Mouse (Mus musculus): ENCODE results near the gene Mad2l2. TPM values are rescaled to one million over a fixed set of nuclear protein-coding genes. Genes with fewer than 3 reads are reported as not detected.
A peak's percentile ranks its signal among the peaks of the same experiment; 100 is the strongest.
"Not testable (repeated sequence)": the region's sequence is repeated elsewhere in the genome, so short reads cannot be mapped to it uniquely, and the experiment has no call there.

Mad2l2 gene
- polyA plus RNA-seq, 1 experiment: 35.6 TPM

DNA sequence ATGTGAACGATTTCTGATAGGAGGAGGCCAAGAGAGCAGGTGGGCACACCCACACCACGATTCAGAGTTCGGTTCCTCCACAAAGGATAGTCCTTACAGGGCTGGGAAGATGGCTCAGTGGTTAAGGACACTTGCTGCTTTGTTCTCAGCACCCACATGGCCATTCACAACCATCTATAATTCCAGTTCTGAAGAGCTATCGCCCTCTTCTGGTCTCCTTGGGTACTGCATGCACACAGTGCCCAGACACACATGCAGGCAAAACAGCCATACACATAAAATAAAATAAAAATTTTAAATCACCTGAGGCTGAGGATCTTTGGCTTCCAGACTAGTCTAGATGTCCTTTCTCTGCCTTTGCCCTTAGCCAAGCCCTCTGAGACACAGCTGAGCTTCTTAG is 12.8 kb upstream of the Mad2l2 start:
- H3K27me3 ChIP-seq (ENCODE audit: control insufficient read depth, insufficient read depth, insufficient read length): no peaks in the 10 kb centered on the region
- no peak overlapping the region for H3ac ChIP-seq (ENCODE audit: control insufficient read depth, insufficient read length, low read depth)
- H3K79me3 ChIP-seq (ENCODE audit: low read depth): no peaks in the 10 kb centered on the region
- TF ChIP-seq MYOD1 (IDR thresholded peaks at IDR 0.05; ENCODE audit: control insufficient read depth, insufficient read length, low read depth): no peak
- no peak for TF ChIP-seq MAX (IDR thresholded peaks at IDR 0.05)
- TF ChIP-seq USF1 (IDR thresholded peaks at IDR 0.05; ENCODE audit: low read depth): no peak
- no peak for TF ChIP-seq CEBPB (IDR thresholded peaks at IDR 0.05; ENCODE audit: low read depth)
- no peak for TF ChIP-seq CTCF (IDR thresholded peaks at IDR 0.05; ENCODE audit: control insufficient read depth, insufficient read depth, insufficient read length)
- no peak for TF ChIP-seq MYOG (IDR thresholded peaks at IDR 0.05; ENCODE audit: control insufficient read depth, extremely low read depth, insufficient read length)
- TF ChIP-seq FOSL1 (IDR thresholded peaks at IDR 0.05; ENCODE audit: insufficient read depth, low read length, poor library complexity, severe bottlenecking): no peak
- no peaks in the 10 kb centered on the region for H3K79me2 ChIP-seq (ENCODE audit: control insufficient read depth, insufficient read depth)
- no peaks in the 10 kb centered on the region for H3K36me3 ChIP-seq (ENCODE audit: control insufficient read depth, insufficient read depth)
- H3K4me3 ChIP-seq (ENCODE audit: insufficient read depth, poor library complexity, severe bottlenecking): no peak overlapping the region

DNA sequence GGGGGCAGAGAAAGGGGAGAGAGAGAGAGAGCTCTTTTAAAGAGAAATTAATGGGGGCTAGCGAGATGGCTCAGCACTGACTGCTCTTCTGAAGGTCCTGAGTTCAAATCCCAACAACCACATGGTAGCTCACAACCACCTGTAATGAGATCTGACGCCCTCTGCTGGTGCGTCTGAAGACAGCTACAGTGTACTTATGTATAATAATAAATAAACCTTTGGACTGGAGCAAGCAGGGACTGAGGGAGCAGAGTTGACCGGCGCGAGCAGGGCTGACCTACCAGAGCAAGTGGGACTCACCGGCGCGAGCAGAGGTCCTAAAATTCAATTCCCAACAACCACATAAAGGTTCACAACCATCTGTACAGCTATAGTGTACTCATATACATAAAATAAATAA is 10.6 kb upstream of the Mad2l2 start:
- not testable (repeated sequence) for H3K79me2 ChIP-seq (ENCODE audit: control insufficient read depth, insufficient read depth); H3K27me3 ChIP-seq (ENCODE audit: control insufficient read depth, insufficient read depth, insufficient read length); H3ac ChIP-seq (ENCODE audit: control insufficient read depth, insufficient read length, low read depth); H3K79me3 ChIP-seq (ENCODE audit: low read depth); H3K4me3 ChIP-seq (ENCODE audit: insufficient read depth, poor library complexity, severe bottlenecking); H3K36me3 ChIP-seq (ENCODE audit: control insufficient read depth, insufficient read depth)

DNA sequence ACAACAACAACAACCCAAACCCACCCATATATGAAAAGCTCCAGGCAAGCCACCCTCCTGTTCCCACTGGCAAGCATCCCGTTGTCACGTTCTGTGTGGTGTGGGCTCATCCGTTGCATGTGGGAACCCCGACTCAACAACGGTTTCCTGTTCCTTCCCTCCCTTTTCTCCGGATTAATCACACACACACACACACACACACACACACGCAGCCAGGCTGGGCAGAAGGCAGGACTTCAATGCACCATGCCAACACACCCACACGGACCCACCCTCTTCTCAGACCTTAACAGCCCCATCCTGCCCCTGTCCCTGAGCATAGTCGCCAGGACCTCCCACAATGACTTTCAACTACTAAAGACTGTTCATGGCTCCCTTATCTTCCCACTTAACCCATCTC is 9.6 kb upstream of the Mad2l2 start:
- Histone ChIP-seq H3K4me3 (ENCODE audit: insufficient read depth, poor library complexity, severe bottlenecking) (no peak overlapping the region), H3K79me3 (ENCODE audit: low read depth) (no peaks in the 10 kb centered on the region), H3K36me3 (ENCODE audit: control insufficient read depth, insufficient read depth) (no peaks in the 10 kb centered on the region), H3K27me3 (ENCODE audit: control insufficient read depth, insufficient read depth, insufficient read length) (no peaks in the 10 kb centered on the region), H3K79me2 (ENCODE audit: control insufficient read depth, insufficient read depth) (no peaks in the 10 kb centered on the region), H3ac (ENCODE audit: control insufficient read depth, insufficient read length, low read depth) (no peak overlapping the region)
- TF ChIP-seq CEBPB (IDR thresholded peaks at IDR 0.05; ENCODE audit: low read depth): no peak
- TF ChIP-seq FOSL1 (IDR thresholded peaks at IDR 0.05; ENCODE audit: insufficient read depth, low read length, poor library complexity, severe bottlenecking): no peak
- no peak for TF ChIP-seq MYOG (IDR thresholded peaks at IDR 0.05; ENCODE audit: control insufficient read depth, extremely low read depth, insufficient read length)
- no peak for TF ChIP-seq MAX (IDR thresholded peaks at IDR 0.05)
- no peak for TF ChIP-seq MYOD1 (IDR thresholded peaks at IDR 0.05; ENCODE audit: control insufficient read depth, insufficient read length, low read depth)
- TF ChIP-seq USF1 (IDR thresholded peaks at IDR 0.05; ENCODE audit: low read depth): no peak
- TF ChIP-seq CTCF (IDR thresholded peaks at IDR 0.05; ENCODE audit: control insufficient read depth, insufficient read depth, insufficient read length): no peak

DNA sequence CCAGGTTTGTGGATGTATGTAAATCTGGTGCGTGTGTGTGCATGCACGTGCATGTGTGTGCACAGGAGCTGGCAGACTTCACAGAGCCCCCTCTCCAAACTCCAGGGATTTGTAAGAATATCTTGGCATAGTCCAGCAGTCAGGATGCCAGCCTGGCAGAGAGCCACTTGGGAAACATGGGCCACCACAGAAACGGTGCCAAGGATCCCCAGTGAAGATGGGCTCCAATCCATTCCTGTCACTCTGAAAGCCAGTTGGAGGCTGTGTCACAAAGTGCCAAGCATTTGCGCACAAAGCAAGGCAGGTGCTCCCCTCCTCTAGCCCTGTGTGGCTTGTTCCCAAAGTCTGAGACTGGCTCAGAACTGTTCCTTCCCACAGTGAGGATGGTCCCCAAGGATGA is 8.8 kb upstream of the Mad2l2 start:
- no peaks in the 10 kb centered on the region for H3K36me3 ChIP-seq (ENCODE audit: control insufficient read depth, insufficient read depth)
- no peaks in the 10 kb centered on the region for H3K27me3 ChIP-seq (ENCODE audit: control insufficient read depth, insufficient read depth, insufficient read length)
- no peaks in the 10 kb centered on the region for H3K79me2 ChIP-seq (ENCODE audit: control insufficient read depth, insufficient read depth)
- no peak overlapping the region for H3K4me3 ChIP-seq (ENCODE audit: insufficient read depth, poor library complexity, severe bottlenecking)
- H3K79me3 ChIP-seq (ENCODE audit: low read depth): no peaks in the 10 kb centered on the region
- TF ChIP-seq MAX (IDR thresholded peaks at IDR 0.05) (no peak), CEBPB (IDR thresholded peaks at IDR 0.05; ENCODE audit: low read depth) (no peak), MYOD1 (IDR thresholded peaks at IDR 0.05; ENCODE audit: control insufficient read depth, insufficient read length, low read depth) (no peak), MYOG (IDR thresholded peaks at IDR 0.05; ENCODE audit: control insufficient read depth, extremely low read depth, insufficient read length) (no peak), CTCF (IDR thresholded peaks at IDR 0.05; ENCODE audit: control insufficient read depth, insufficient read depth, insufficient read length) (no peak), USF1 (IDR thresholded peaks at IDR 0.05; ENCODE audit: low read depth) (no peak), FOSL1 (IDR thresholded peaks at IDR 0.05; ENCODE audit: insufficient read depth, low read length, poor library complexity, severe bottlenecking) (no peak)
- H3ac ChIP-seq (ENCODE audit: control insufficient read depth, insufficient read length, low read depth): no peak overlapping the region

DNA sequence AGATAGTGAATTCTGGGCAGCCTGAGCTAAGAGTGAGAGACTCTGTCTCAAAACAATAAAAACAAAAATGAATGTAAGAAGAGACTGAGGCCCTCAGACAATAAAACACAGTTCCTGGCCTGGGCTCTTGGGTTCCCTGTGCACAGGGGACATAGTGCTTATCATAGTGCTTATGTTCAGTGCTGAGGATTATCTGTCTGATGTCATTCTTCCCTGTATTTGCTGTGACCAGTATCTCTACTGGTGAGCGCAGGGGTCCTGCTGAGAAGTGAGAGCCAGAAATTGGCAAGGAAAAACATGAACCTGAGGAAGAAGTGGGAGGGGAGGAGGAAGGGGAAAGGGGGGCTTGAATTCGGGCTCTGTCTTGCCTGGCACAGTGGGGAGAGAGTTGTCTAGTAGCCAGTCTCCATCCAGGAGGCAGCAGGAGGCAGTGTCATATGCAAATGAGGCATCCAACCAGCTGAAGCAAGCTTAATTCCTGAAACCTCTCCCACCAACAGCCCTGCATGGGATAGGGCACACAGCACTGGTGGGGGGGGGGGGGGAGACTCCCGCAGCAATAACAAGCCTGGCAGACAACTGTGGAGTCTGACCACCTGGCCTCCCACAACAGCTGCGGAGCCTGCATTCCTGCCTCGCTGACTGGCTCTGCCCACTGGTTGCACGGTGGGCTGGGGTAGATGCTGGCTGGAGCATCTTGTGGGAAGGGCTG is 8.0 kb upstream of the Mad2l2 start:
- Histone ChIP-seq H3K79me2 (ENCODE audit: control insufficient read depth, insufficient read depth) (no peaks in the 10 kb centered on the region), H3K4me3 (ENCODE audit: insufficient read depth, poor library complexity, severe bottlenecking) (no peak overlapping the region), H3K27me3 (ENCODE audit: control insufficient read depth, insufficient read depth, insufficient read length) (no peaks in the 10 kb centered on the region), H3K79me3 (ENCODE audit: low read depth) (no peaks in the 10 kb centered on the region), H3K36me3 (ENCODE audit: control insufficient read depth, insufficient read depth) (no peaks in the 10 kb centered on the region), H3ac (ENCODE audit: control insufficient read depth, insufficient read length, low read depth) (no peak overlapping the region)
- TF ChIP-seq MAX (IDR thresholded peaks at IDR 0.05) (no peak), MYOD1 (IDR thresholded peaks at IDR 0.05; ENCODE audit: control insufficient read depth, insufficient read length, low read depth) (peak; percentile 65)

DNA sequence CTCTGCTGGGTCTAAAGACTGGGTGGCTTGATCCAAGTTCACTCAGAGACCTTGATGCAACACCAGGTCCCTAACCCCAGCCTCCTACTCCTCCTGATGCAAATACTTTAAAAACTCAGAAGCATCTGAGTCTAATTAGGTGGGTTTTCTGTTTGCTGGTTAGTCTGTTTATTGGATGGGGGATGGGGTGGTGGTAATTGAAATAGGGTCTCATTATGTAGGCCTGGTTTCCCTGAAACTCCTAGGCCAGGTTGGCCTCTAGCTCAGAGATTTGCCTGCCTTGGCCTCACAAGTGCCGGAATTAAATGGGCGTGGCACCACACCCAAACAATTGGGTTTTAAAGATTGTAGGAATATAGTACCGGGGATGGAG is 7.5 kb upstream of the Mad2l2 start:
- no peak overlapping the region for H3K4me3 ChIP-seq (ENCODE audit: insufficient read depth, poor library complexity, severe bottlenecking)

More for the DNA sequence above, 7.5 kb upstream of the Mad2l2 start:
- no peaks in the 10 kb centered on the region for H3K79me2 ChIP-seq (ENCODE audit: control insufficient read depth, insufficient read depth)
- H3K79me3 ChIP-seq (ENCODE audit: low read depth): no peaks in the 10 kb centered on the region
- no peaks in the 10 kb centered on the region for H3K27me3 ChIP-seq (ENCODE audit: control insufficient read depth, insufficient read depth, insufficient read length)
- no peak overlapping the region for H3ac ChIP-seq (ENCODE audit: control insufficient read depth, insufficient read length, low read depth)
- no peak for TF ChIP-seq MYOD1 (IDR thresholded peaks at IDR 0.05; ENCODE audit: control insufficient read depth, insufficient read length, low read depth)
- TF ChIP-seq MYOG (IDR thresholded peaks at IDR 0.05; ENCODE audit: control insufficient read depth, extremely low read depth, insufficient read length): no peak
- TF ChIP-seq FOSL1 (IDR thresholded peaks at IDR 0.05; ENCODE audit: insufficient read depth, low read length, poor library complexity, severe bottlenecking): no peak
- no peak for TF ChIP-seq CTCF (IDR thresholded peaks at IDR 0.05; ENCODE audit: control insufficient read depth, insufficient read depth, insufficient read length)
- no peak for TF ChIP-seq MAX (IDR thresholded peaks at IDR 0.05)
- no peak for TF ChIP-seq USF1 (IDR thresholded peaks at IDR 0.05; ENCODE audit: low read depth)
- TF ChIP-seq CEBPB (IDR thresholded peaks at IDR 0.05; ENCODE audit: low read depth): no peak
- H3K36me3 ChIP-seq (ENCODE audit: control insufficient read depth, insufficient read depth): no peaks in the 10 kb centered on the region
